Comparison of ENCODE assay signal across 8 mouse cellular contexts in genomic region chr11:68871748-68872147, GRCm38 (mm10). TPM values are rescaled to one million over a fixed set of nuclear protein-coding genes. Genes with fewer than 3 reads are reported as not detected.
DNase-seq lines count a peak whose midpoint lies in the region; ATAC-seq and TF ChIP-seq lines count a peak whose summit lies in the region.

TSS of gene Ndel1 (minus strand) at chr11:68871858.

- peak within 1 kb of the TSS; percentile 40 for H3K4me3 ChIP-seq in bone marrow, adult 2 months (replicated peaks; ENCODE audit: control insufficient read depth, low read depth, low read length)
- no peak within 1 kb of the TSS for H3K4me3 ChIP-seq in intestine, embryonic 14.5 days (ENCODE audit: low read depth, low read length)
- H3K4me3 ChIP-seq in limb, embryonic 11.5 days (ENCODE audit: low read depth, low read length): no peak within 1 kb of the TSS
- H3K4me3 ChIP-seq in midbrain, embryonic 12.5 days: no peak within 1 kb of the TSS

- H3K4me2 ChIP-seq in intestine, embryonic 14.5 days (ENCODE audit: low read length): no peak within 1 kb of the TSS
- H3K4me2 ChIP-seq in limb, embryonic 11.5 days (ENCODE audit: low read depth, severe bottlenecking): no peak within 1 kb of the TSS
- no peak within 1 kb of the TSS for H3K4me2 ChIP-seq in midbrain, embryonic 12.5 days (replicated peaks)

- TF ChIP-seq POLR2A in bone marrow, adult 2 months (IDR thresholded peaks at IDR 0.05; ENCODE audit: borderline replicate concordance, control insufficient read depth, low read depth, low read length): no peak

- H3K9me3 ChIP-seq in intestine, embryonic 14.5 days (ENCODE audit: control insufficient read depth, low read length): no peaks in the 10 kb centered on the region
- no peaks in the 10 kb centered on the region for H3K9me3 ChIP-seq in limb, embryonic 11.5 days (ENCODE audit: control insufficient read depth, low read length)
- no peaks in the 10 kb centered on the region for H3K9me3 ChIP-seq in midbrain, embryonic 12.5 days

- peaks cover 5% of the 10 kb centered on the region; the same call in 1 of the 2 replicates for H3K4me1 ChIP-seq in bone marrow, adult 2 months (ENCODE audit: control insufficient read depth, insufficient read depth, low read length)
- no peaks in the 10 kb centered on the region for H3K4me1 ChIP-seq in intestine, embryonic 14.5 days (replicated peaks; ENCODE audit: control insufficient read depth, insufficient read depth, low read length)
- H3K4me1 ChIP-seq in limb, embryonic 11.5 days (ENCODE audit: control insufficient read depth, insufficient read depth, low read length): no peaks in the 10 kb centered on the region
- no peaks in the 10 kb centered on the region for H3K4me1 ChIP-seq in midbrain, embryonic 12.5 days

- no peak for ATAC-seq in intestine, embryonic 14.5 days (replicated peaks; ENCODE audit: low FRiP score, low TSS enrichment, low read depth)
- ATAC-seq in limb, embryonic 11.5 days (ENCODE audit: insufficient number of reproducible peaks, low FRiP score, low TSS enrichment, low read depth): no peak
- no peak for ATAC-seq in midbrain, embryonic 12.5 days (ENCODE audit: low FRiP score, low read depth)

- peak within 1 kb of the TSS; percentile 77 for H3K27ac ChIP-seq in bone marrow, adult 2 months (ENCODE audit: control insufficient read depth, insufficient read depth, low read depth, low read length, poor library complexity)
- no peak within 1 kb of the TSS for H3K27ac ChIP-seq in intestine, embryonic 14.5 days (ENCODE audit: low read depth)
- no peak within 1 kb of the TSS for H3K27ac ChIP-seq in limb, embryonic 11.5 days (replicated peaks; ENCODE audit: low read depth, low read length)
- no peak within 1 kb of the TSS for H3K27ac ChIP-seq in midbrain, embryonic 12.5 days (replicated peaks)

- peak; percentile 13 for DNase-seq in embryo, embryonic 10 days (ENCODE audit: low spot score)
- DNase-seq in embryo, embryonic 11 days: no peak
- peak; percentile 12 to 36 for DNase-seq in gastrocnemius, postnatal 36 days
- no peak for DNase-seq in intestine, embryonic 14.5 days (ENCODE audit: low spot score)
- no peak for DNase-seq in limb, embryonic 11.5 days (ENCODE audit: low spot score)
- DNase-seq in cerebellum, adult 9-10 months: no peak

- no peak within 1 kb of the TSS for H3K9ac ChIP-seq in intestine, embryonic 14.5 days (ENCODE audit: low read length)
- no peak within 1 kb of the TSS for H3K9ac ChIP-seq in limb, embryonic 11.5 days (ENCODE audit: low read length)
- no peak within 1 kb of the TSS for H3K9ac ChIP-seq in midbrain, embryonic 12.5 days (replicated peaks)

- intact Hi-C loops in gastrocnemius, postnatal 36 days (cut with DNase I): loop anchor here (5.0 kb wide), 3 partner anchors 34 to 304 kb away; no protein-coding TSS in a partner anchor

- H3K36me3 ChIP-seq in intestine, embryonic 14.5 days (ENCODE audit: control insufficient read depth, insufficient read depth, low read length): no peaks in the 10 kb centered on the region
- H3K36me3 ChIP-seq in limb, embryonic 11.5 days (ENCODE audit: control insufficient read depth, insufficient read depth, low read length): no peaks in the 10 kb centered on the region
- no peaks in the 10 kb centered on the region for H3K36me3 ChIP-seq in midbrain, embryonic 12.5 days

- no peak for TF ChIP-seq CTCF in bone marrow, adult 2 months (IDR thresholded peaks at IDR 0.05; ENCODE audit: control insufficient read depth, insufficient read depth, low read length)

- 10% methylated on average over 6 of the region's 6 CpGs for WGBS in bone marrow, adult 2 months
- WGBS in intestine, embryonic 14.5 days: 51% methylated on average over 6 of the region's 6 CpGs
- 44% methylated on average over 6 of the region's 6 CpGs for WGBS in limb, embryonic 11.5 days
- 73% methylated on average over 6 of the region's 6 CpGs for WGBS in midbrain, embryonic 12.5 days

- no peaks in the 10 kb centered on the region for H3K27me3 ChIP-seq in intestine, embryonic 14.5 days (replicated peaks; ENCODE audit: control insufficient read depth, insufficient read depth, low read length)
- no peaks in the 10 kb centered on the region for H3K27me3 ChIP-seq in limb, embryonic 11.5 days (ENCODE audit: control insufficient read depth, insufficient read depth, low read length)
- no peaks in the 10 kb centered on the region for H3K27me3 ChIP-seq in midbrain, embryonic 12.5 days

RNA-seq across cellular contexts. Expression of gene Ndel1, which starts in this region (rescaled TPM):
- 21.2 and 25.6 TPM in 2 replicates for polyA plus RNA-seq in bone marrow, adult 2 months (2011; ENCODE audit: insufficient read depth, insufficient read length, low replicate concordance, missing spikeins)
- 10 to 100 TPM; 70.0 to 81.9 TPM for total RNA-seq in gastrocnemius, postnatal 36 days (2021)
- polyA plus RNA-seq in intestine, embryonic 14.5 days (2014; fragmentation: Nextera tagmentation; extraction: Ambion mirVana): 60.0 and 60.3 TPM in 2 replicates
- polyA plus RNA-seq in limb, embryonic 11.5 days (2014; fragmentation: Nextera tagmentation; extraction: Ambion mirVana): 53.2 and 57.8 TPM in 2 replicates
- 60.4 and 65.3 TPM in 2 replicates for polyA plus RNA-seq in midbrain, embryonic 12.5 days (2016; fragmentation: Nextera tagmentation; extraction: Ambion mirVana)

Comparison
In these comparisons a context has a peak if more than half of its experiments do, and no peak if none do; other contexts are left out.
1. DNase-seq: peak in embryo, embryonic 10 days (single experiment) and gastrocnemius, postnatal 36 days (2 of 2); none in embryo, embryonic 11 days (single experiment), intestine, embryonic 14.5 days (single experiment), limb, embryonic 11.5 days (single experiment) and cerebellum, adult 9-10 months (single experiment).